Mouse (Mus musculus): ENCODE measurements at regions not wholly inside any gene's neighbourhood (a gene's known extent, or its start where the extent isn't known, plus 50 kb on each side); places are given as distances from the start of the nearest gene placed in this dataset.

DNA sequence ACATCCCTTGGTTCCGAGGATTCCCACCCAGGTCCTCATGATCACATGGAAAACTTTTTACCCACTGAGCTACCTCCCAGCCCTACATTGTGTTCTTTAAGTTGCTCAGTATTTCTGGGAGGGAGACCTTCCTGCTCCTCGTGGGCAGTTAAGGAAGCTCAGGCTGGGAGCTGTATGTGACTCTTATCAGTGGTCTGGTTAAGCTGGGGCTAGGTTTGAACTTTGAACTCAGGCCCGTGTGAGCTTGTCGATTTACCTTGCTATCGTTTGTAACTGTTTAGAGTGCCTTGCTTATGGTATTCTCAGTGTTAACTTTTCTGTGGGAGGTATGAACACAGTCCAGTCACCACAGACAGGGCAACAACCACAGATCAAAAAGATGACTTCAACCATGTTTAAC, 68.4 kb upstream of the Tpm1 start:
- no peak for DNase-seq (ENCODE audit: low spot score in 2 of 2)

DNA sequence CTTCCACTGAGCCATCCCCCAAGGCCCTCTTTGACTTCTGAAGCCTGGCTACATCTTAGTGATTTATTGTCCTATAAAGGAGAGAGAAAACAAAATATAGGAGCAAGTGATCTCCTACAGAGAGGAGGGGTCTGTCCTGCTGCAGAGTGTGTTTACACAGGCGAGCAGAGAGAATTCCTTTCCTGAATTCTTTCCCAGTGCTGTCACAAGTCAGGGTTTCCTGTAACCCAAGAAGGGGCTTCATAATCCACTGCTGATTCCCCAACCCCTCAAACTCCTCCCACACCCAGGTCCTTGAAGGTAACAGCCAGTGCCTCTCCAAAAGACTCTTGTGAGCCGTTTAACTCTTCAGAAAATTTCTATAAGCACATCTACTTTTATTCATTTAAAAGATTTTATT, 66.8 kb upstream of the Tpm1 start:
- DNase-seq (ENCODE audit: low spot score in 2 of 2), result no peak

DNA sequence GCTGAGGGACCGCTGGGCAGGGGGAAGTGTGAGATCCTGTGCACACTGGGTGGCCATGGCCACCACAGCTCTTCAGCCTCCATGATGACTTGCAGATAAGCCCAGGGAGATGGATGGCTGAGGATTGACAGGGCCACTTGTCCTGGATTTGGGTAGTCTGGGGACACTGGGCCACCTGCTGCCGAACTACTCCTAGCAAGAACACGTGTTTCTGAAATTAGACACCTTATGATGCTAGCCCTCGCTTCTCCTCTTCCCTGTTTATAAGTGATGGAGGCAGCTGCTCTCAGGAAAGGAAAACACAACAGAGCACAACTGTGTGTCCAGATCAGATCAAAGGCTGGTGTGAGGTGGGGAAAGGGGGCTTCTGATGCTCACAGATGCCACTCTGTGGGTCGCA, 64.9 kb upstream of the Tpm1 start:
- no peak for DNase-seq (ENCODE audit: low spot score in 2 of 2)

DNA sequence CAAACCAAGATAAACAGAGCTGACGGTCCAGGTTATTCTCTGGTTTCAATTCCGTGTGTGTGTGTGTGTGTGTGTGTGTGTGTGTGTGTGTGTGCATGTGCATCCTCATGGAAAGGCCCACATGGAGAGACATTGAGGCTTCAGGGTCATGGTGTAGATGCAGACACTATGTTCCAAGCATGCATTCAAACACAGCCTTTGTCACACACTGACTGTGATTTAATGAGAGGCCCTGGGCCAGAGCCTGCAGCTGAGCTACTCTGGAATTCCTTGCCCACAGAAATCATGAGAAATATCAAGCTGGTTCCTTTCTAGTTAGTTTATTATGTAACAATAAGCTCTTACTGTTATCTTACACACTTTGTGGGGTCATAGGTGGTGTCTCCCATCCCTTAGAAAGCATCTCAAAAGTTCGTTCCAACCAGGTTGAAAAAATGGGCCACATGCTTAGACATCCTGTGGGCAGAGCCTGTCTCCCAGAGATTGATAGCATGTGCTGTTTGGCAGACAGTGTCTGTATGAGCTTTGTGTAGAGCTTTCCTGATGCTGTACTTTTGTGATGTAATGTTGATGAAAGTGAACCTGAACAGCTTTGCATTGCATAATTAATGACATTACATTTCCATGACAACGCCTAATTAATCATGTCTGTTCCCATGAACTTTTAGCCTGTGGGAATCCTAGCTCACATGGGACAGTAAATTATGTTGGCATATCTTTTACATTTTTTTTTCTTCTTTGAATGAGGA, 62.8 kb upstream of the Tpm1 start:
- DNase-seq (ENCODE audit: low spot score in 2 of 2), result no peak

DNA sequence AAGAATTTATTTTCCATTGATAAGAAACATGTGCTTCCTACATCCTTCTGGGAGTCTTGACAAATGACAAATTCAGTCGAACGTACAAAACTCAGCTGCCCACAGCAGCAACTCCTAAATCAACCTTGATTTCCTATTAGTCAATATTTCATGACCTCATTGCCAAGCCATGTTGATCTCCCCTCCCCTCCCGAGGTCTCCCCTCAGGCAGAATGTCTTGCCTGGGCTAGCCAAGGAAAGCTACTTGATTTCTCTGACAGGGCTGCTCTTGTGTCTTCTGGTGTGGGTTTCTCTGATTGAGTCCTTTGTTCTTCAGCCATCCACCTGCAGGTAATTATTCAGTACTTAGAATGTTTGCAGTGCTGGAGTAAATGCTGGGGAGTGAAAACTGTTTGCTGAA, 58.7 kb upstream of the Tpm1 start:
- no peak for DNase-seq (ENCODE audit: low spot score in 2 of 2)

DNA sequence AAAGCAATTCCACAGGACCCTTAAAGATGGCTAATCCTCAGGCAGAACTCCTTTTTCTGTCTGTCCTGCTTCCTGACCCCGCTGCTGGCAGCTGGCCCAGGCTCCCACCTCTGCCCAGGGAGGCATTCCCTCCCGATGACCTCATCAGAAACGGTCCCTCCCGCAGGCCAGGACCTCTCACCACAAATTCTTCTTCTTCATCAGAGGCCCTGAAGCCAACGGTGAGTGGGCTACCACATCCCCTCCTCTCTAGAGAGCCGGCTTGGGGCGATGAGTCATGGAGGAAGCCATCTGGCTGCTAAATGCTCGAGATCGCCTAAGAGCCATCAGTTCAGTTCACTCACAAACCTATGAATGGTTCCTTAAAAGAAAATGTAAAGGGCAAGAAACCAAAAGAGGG, 56.7 kb upstream of the Tpm1 start:
- no peak for DNase-seq (ENCODE audit: low spot score in 2 of 2)

DNA sequence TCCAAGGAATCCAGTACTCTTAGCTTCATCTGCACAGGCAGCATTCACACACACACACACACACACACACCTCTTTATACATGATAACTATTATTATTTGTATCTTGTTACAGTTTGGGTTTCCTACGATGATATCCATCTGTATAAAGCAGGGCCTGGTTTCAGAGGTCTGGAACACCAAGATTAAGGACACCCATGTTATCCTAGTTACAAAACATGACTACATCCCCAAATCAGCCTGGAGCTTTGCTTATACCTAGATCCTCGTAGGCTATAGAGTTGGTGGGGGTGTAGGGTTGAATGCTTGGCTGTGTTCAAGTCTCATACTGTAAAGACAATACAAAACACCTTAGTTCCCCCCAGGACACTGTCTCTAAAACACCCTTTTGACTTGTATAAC, 56.0 kb upstream of the Tpm1 start:
- DNase-seq (ENCODE audit: low spot score in 2 of 2), result no peak

DNA sequence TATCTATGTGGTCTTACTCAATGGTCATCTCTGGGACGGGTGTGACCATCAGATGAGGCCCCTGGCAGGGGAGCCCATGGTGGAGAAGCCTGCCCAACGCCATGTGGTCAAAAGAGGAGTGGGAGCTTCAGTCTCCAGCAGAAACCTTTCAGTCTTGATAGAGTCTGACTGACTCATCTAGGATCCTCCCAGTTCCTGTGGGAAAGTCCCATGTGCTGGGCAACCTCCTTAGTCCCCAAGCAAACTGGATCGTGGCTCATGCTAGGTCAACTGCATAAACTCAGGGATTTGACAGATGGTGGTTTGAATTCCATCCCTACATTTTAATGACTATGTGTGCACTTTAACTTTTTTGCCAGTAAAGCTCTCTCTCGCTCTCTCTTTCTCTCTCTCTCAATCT, 55.4 kb upstream of the Tpm1 start:
- DNase-seq (ENCODE audit: low spot score in 2 of 2), result no peak

DNA sequence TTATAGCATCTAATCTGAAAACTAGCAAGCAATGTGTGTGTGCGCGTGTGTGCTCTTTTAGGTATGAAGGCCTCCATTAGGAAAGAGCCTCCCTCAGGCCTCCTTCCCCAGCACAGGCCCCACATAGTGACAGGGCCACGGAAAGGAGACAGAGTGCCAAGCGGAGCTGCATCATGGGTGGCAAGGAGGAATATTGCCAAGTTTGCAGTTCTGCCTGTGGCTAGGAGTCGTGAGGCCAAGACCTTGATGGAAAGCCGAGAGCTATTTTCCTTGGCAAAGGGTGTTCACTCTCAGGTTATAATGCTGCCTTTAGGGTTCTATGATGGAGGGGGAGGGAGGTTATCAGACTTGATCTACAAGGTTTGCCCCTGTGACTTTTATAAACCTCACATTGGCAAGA, 53.4 kb upstream of the Tpm1 start:
- DNase-seq (ENCODE audit: low spot score in 2 of 2), result no peak

DNA sequence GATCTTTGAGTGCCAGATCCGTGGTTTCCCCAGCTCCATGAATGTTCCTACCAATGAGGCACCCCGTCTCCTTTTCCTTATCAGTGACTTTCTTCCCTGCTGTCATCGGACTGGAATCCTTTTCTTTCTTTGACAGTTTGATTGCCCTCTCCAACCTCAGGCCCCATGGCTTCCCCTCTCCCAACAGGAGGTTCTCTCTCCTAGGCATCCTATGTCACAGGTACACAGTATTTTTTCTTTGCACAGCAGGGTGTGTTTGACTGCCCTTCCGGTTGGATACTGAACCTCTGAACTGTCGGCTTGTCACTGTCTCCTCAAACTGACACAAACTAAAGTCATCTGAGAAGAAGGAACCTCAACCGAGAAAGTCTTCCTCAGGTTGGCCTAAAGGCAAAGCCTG, 50.3 kb upstream of the Tpm1 start:
- DNase-seq (ENCODE audit: low spot score in 2 of 2), result no peak

Measured in frontal cortex, postnatal 25 days (tissue).